Mouse (Mus musculus): Measurements from ENCODE around the gene Begain. TPM values are rescaled to one million over a fixed set of nuclear protein-coding genes. Genes with fewer than 3 reads are reported as not detected.
A peak's percentile ranks its signal among the peaks of the same experiment; 100 is the strongest.

The Begain gene
- total and polyA plus RNA-seq, 3 experiments = 0.08 to 0.74 (median 0.23) TPM

DNA sequence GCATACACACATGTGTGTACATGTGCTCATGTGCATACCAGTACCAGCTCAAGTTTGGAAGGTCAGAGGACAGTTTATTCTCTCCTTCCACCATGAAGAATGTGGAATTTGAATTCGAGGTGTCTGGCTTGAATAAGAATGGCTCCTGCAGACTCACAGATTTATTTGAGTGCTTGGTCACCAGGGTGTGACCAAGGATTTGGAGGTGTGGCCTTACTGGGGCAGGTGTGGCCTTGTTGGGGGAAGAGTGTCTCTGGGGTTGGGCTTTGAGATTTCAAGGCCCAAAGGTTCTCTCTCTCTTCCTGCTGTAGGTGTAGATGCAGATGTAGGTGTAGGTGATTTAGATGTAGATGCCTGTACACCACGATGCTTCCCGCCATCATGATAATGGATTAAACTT is 15.5 kb upstream of the Begain start:
- WGBS = 77% methylated on average over 3 of the region's 3 CpGs
- Histone ChIP-seq H3K9ac (ENCODE audit: low read depth, low read length) (no peak overlapping the region), H3K79me2 (replicated peaks; ENCODE audit: control insufficient read depth, insufficient read depth, low read length) (no peaks in the 10 kb centered on the region), H3K36me3 (ENCODE audit: control insufficient read depth, insufficient read depth, low read length) (no peaks in the 10 kb centered on the region), H3K27me3 (ENCODE audit: control insufficient read depth, insufficient read depth, low read length) (no peaks in the 10 kb centered on the region), H3K4me3 (no peak overlapping the region), H3K27ac (no peak overlapping the region), H3K4me1 (ENCODE audit: control insufficient read depth, insufficient read depth, low read length) (no peaks in the 10 kb centered on the region)
- TF ChIP-seq EP300 (IDR thresholded peaks at IDR 0.05; ENCODE audit: insufficient read depth, low read depth, low read length) (no peak), POLR2A (IDR thresholded peaks at IDR 0.05; ENCODE audit: insufficient read depth, low read depth, low read length) (no peak), CTCF (IDR thresholded peaks at IDR 0.05) (no peak)
- DNase-seq = no peak
- intact Hi-C loops (cut with DNase I) = no loop called here

DNA sequence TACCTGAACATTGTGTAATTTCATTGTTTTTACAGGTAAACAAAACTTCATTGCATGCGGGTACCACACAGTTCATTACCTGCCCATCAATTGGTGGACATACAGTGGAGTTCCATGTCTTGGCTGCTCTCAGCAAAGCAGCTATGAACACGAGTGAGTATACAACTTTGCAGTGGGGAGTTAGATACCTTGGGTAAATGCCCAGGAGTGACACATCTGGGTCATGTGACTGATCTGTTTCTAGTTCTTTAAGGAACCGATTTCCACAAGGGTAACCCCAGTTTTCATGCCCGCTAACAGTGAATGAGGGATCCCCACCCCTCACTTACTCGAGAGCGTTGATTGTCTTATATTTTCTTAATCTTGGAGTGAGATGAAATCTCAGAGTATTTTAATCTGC is 9.0 kb upstream of the Begain start:
- TF ChIP-seq EP300 (IDR thresholded peaks at IDR 0.05; ENCODE audit: insufficient read depth, low read depth, low read length) (no peak), POLR2A (IDR thresholded peaks at IDR 0.05; ENCODE audit: insufficient read depth, low read depth, low read length) (no peak), CTCF (IDR thresholded peaks at IDR 0.05) (no peak)
- WGBS = 67% methylated on average over 6 of the region's 6 CpGs
- intact Hi-C loops (cut with DNase I) = no loop called here
- DNase-seq = no peak
- Histone ChIP-seq H3K27ac (no peak overlapping the region), H3K27me3 (ENCODE audit: control insufficient read depth, insufficient read depth, low read length) (no peaks in the 10 kb centered on the region), H3K36me3 (ENCODE audit: control insufficient read depth, insufficient read depth, low read length) (no peaks in the 10 kb centered on the region), H3K4me3 (no peak overlapping the region), H3K4me1 (ENCODE audit: control insufficient read depth, insufficient read depth, low read length) (no peaks in the 10 kb centered on the region), H3K9ac (ENCODE audit: low read depth, low read length) (no peak overlapping the region), H3K79me2 (replicated peaks; ENCODE audit: control insufficient read depth, insufficient read depth, low read length) (no peaks in the 10 kb centered on the region)

DNA sequence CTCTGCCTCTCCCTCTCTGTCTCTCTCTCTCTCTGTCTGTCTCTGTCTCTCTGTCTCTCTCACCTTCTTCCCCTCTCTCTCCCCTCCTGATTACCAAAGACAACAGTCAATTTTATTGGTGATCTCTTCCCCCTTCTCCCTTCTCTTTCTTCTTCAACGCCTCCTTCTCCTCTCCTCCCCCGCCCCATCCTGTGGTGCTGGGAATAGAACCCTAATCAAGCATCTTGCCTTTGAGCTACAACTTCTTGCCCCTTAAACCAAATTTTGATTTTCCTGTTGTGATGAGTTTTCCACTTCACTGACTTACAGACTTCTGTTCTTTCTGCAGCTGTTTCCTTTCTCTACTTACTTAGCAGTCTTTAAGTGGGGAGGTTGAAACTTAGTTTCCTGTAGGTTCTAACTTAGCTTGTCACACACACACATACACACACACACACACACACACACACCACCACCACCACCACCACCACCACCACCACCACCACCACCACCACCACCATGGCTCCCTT is 6.8 kb upstream of the Begain start:
- 68% methylated on average over 2 of the region's 2 CpGs for WGBS
- Histone ChIP-seq H3K79me2 (replicated peaks; ENCODE audit: control insufficient read depth, insufficient read depth, low read length) (no peaks in the 10 kb centered on the region), H3K4me1 (ENCODE audit: control insufficient read depth, insufficient read depth, low read length) (no peaks in the 10 kb centered on the region), H3K36me3 (ENCODE audit: control insufficient read depth, insufficient read depth, low read length) (no peaks in the 10 kb centered on the region), H3K27ac (no peak overlapping the region), H3K9ac (ENCODE audit: low read depth, low read length) (no peak overlapping the region), H3K27me3 (ENCODE audit: control insufficient read depth, insufficient read depth, low read length) (no peaks in the 10 kb centered on the region), H3K4me3 (no peak overlapping the region)
- no peak for TF ChIP-seq POLR2A (IDR thresholded peaks at IDR 0.05; ENCODE audit: insufficient read depth, low read depth, low read length)
- no peak for TF ChIP-seq EP300 (IDR thresholded peaks at IDR 0.05; ENCODE audit: insufficient read depth, low read depth, low read length)
- TF ChIP-seq CTCF (IDR thresholded peaks at IDR 0.05) = no peak
- DNase-seq = no peak
- intact Hi-C loops (cut with DNase I) = no loop called here

DNA sequence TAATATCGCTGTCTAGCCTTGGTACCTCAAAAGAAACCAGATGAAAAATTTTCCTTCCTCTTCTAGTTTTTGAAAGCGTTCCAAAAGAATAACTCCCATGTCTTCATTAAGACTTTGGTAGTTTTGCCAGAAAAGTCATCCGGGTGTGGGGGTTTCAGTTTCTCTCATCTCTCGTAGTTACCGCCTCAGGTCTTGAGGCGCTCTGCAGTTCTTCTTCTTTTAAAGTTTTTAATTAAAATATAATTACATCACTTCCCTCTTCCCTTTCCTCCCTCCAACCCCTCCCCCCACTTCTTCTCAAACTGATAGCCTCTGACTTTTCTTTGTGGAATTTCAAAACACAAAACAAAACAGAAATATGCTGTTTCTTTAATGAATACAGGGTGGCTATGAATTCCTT is 6.1 kb upstream of the Begain start:
- 48% methylated on average over 6 of the region's 6 CpGs for WGBS
- no peaks in the 10 kb centered on the region for H3K36me3 ChIP-seq (ENCODE audit: control insufficient read depth, insufficient read depth, low read length)
- no peak overlapping the region for H3K9ac ChIP-seq (ENCODE audit: low read depth, low read length)
- no peak for TF ChIP-seq CTCF (IDR thresholded peaks at IDR 0.05)
- TF ChIP-seq POLR2A (IDR thresholded peaks at IDR 0.05; ENCODE audit: insufficient read depth, low read depth, low read length) = no peak
- no peaks in the 10 kb centered on the region for H3K27me3 ChIP-seq (ENCODE audit: control insufficient read depth, insufficient read depth, low read length)
- no peak for DNase-seq
- intact Hi-C loops (cut with DNase I) = no loop called here
- H3K79me2 ChIP-seq (replicated peaks; ENCODE audit: control insufficient read depth, insufficient read depth, low read length) = no peaks in the 10 kb centered on the region
- H3K27ac ChIP-seq = no peak overlapping the region
- no peaks in the 10 kb centered on the region for H3K4me1 ChIP-seq (ENCODE audit: control insufficient read depth, insufficient read depth, low read length)
- H3K4me3 ChIP-seq = no peak overlapping the region

DNA sequence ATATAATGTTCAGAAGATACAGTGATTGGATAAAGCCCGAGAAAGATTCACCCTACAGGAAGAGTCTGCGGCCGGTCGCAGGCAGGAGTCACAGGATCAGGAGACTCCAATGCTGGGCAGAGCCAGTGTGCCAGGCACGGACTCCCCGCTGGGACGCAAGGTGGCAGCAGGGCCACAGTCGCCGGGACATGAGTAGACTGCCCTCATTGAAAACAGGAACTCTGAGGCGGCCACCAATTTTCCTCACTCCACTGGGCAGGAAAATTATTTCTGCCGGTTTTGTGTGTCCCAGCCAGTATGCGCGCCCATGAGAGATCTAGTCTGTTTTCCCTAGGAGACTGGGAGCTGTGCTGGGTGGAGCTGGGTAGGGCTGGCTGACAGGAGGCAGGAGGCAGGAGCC is 3.2 kb upstream of the Begain start:
- peak in 1 of 2 experiments; percentile 31 for DNase-seq
- Histone ChIP-seq H3K79me2 (replicated peaks; ENCODE audit: control insufficient read depth, insufficient read depth, low read length) (no peaks in the 10 kb centered on the region), H3K36me3 (ENCODE audit: control insufficient read depth, insufficient read depth, low read length) (no peaks in the 10 kb centered on the region), H3K4me3 (no peak overlapping the region), H3K27me3 (ENCODE audit: control insufficient read depth, insufficient read depth, low read length) (no peaks in the 10 kb centered on the region), H3K9ac (ENCODE audit: low read depth, low read length) (no peak overlapping the region), H3K4me1 (ENCODE audit: control insufficient read depth, insufficient read depth, low read length) (no peaks in the 10 kb centered on the region), H3K27ac (no peak overlapping the region)
- WGBS = 80% methylated on average over 13 of the region's 13 CpGs
- TF ChIP-seq POLR2A (IDR thresholded peaks at IDR 0.05; ENCODE audit: insufficient read depth, low read depth, low read length) (no peak), EP300 (IDR thresholded peaks at IDR 0.05; ENCODE audit: insufficient read depth, low read depth, low read length) (no peak), CTCF (IDR thresholded peaks at IDR 0.05) (no peak)
- intact Hi-C loops (cut with DNase I) = no loop called here

DNA sequence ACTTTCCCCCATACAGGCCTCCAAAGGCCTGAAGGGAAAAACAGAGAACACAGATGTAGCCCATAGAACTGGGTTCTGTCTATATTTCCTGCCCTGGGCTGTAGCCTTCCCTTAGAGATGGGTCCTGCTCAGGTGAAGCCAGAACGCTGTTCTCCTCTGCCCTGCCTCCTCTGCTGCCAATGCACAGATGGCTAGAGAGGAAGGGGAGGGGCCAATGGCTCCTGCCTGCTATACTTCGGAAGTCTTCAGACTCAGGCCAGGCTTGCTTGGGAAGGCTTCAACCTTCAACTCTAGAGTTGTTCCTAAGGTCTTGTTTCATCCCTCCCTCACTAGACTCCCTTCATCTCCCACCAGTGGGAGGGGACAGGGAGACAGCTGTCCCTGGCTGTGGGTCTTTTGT is 1.7 kb upstream of the Begain start:
- Histone ChIP-seq H3K4me3 (no peak overlapping the region), H3K79me2 (replicated peaks; ENCODE audit: control insufficient read depth, insufficient read depth, low read length) (no peaks in the 10 kb centered on the region), H3K27ac (no peak overlapping the region), H3K27me3 (ENCODE audit: control insufficient read depth, insufficient read depth, low read length) (no peaks in the 10 kb centered on the region), H3K36me3 (ENCODE audit: control insufficient read depth, insufficient read depth, low read length) (no peaks in the 10 kb centered on the region), H3K9ac (ENCODE audit: low read depth, low read length) (no peak overlapping the region), H3K4me1 (ENCODE audit: control insufficient read depth, insufficient read depth, low read length) (no peaks in the 10 kb centered on the region)
- no peak for DNase-seq
- intact Hi-C loops (cut with DNase I) = no loop called here
- 37% methylated on average over 2 of the region's 2 CpGs for WGBS
- no peak for TF ChIP-seq POLR2A (IDR thresholded peaks at IDR 0.05; ENCODE audit: insufficient read depth, low read depth, low read length)
- no peak for TF ChIP-seq CTCF (IDR thresholded peaks at IDR 0.05)
- TF ChIP-seq EP300 (IDR thresholded peaks at IDR 0.05; ENCODE audit: insufficient read depth, low read depth, low read length) = no peak
